Mouse (Mus musculus): ENCODE measurements around the gene Sema5b.

- TF ChIP-seq CTCF (IDR thresholded peaks at IDR 0.05; ENCODE audit: control insufficient read depth, insufficient read depth, low read length) (no peak), POLR2A (IDR thresholded peaks at IDR 0.05; ENCODE audit: borderline replicate concordance, control insufficient read depth, low read depth, low read length) (no peak)
Observed at GRCm38 (mm10) chr16:35541117-35541641, at the start of gene Sema5b.
